Mouse (Mus musculus): ENCODE results near the gene S100a7a. TPM values are rescaled to one million over a fixed set of nuclear protein-coding genes. Genes with fewer than 3 reads are reported as not detected.

Gene S100a7a
- polyA plus RNA-seq, 1 experiment from 2014 or later: not detected

GRCm38 (mm10) chr3:90614611-90615251, 39.1 kb upstream of the S100a7a start:
- Histone ChIP-seq H3K4me2 (no peak overlapping the region), H3K9ac (no peak overlapping the region), H3K36me3 (replicated peaks) (no peaks in the 10 kb centered on the region), H3K4me1 (peaks cover 7% of the 10 kb centered on the region), H3K27ac (no peak overlapping the region), H3K27me3 (replicated peaks) (peaks cover 4% of the 10 kb centered on the region), H3K9me3 (no peaks in the 10 kb centered on the region), H3K4me3 (no peak overlapping the region)
- 83% methylated on average over 11 of the region's 11 CpGs for WGBS
- no peak; the same call in 1 of the 2 replicates for ATAC-seq (replicated peaks)

- H3K27me3 ChIP-seq (replicated peaks): peaks cover 4% of the 10 kb centered on the region
- 10% methylated on average over 7 of the region's 7 CpGs for WGBS
- H3K9me3 ChIP-seq: no peaks in the 10 kb centered on the region
- peak; percentile 53; the same call in 1 of the 2 replicates for ATAC-seq (replicated peaks)
- H3K4me3 ChIP-seq: no peak overlapping the region
- no peak overlapping the region for H3K9ac ChIP-seq
- H3K4me2 ChIP-seq: no peak overlapping the region
- no peak overlapping the region for H3K27ac ChIP-seq
- H3K36me3 ChIP-seq (replicated peaks): no peaks in the 10 kb centered on the region
- peaks cover 7% of the 10 kb centered on the region for H3K4me1 ChIP-seq
Measured at GRCm38 (mm10) chr3:90615415-90615814, 38.4 kb upstream of the S100a7a start.

GRCm38 (mm10) chr3:90615911-90616310, 37.9 kb upstream of the S100a7a start:
- Histone ChIP-seq H3K4me3 (no peak overlapping the region), H3K9ac (no peak overlapping the region), H3K27ac (no peak overlapping the region), H3K36me3 (replicated peaks) (no peaks in the 10 kb centered on the region), H3K4me2 (no peak overlapping the region), H3K27me3 (replicated peaks) (peaks cover 4% of the 10 kb centered on the region), H3K9me3 (no peaks in the 10 kb centered on the region), H3K4me1 (peaks cover 7% of the 10 kb centered on the region)
- 70% methylated on average over 1 of the region's 1 CpGs for WGBS
- no peak for ATAC-seq (replicated peaks)

- Histone ChIP-seq H3K27ac (no peak overlapping the region), H3K9me3 (no peaks in the 10 kb centered on the region), H3K27me3 (replicated peaks) (peaks cover 4% of the 10 kb centered on the region), H3K4me2 (no peak overlapping the region), H3K4me1 (peaks cover 6% of the 10 kb centered on the region), H3K36me3 (replicated peaks) (no peaks in the 10 kb centered on the region), H3K4me3 (no peak overlapping the region), H3K9ac (no peak overlapping the region)
- ATAC-seq (replicated peaks): no peak
- WGBS: 20% methylated on average over 1 of the region's 1 CpGs
Measured at GRCm38 (mm10) chr3:90617586-90617985, 36.2 kb upstream of the S100a7a start.

- no peak overlapping the region for H3K4me2 ChIP-seq
- WGBS: 67% methylated on average over 7 of the region's 7 CpGs
Measured at GRCm38 (mm10) chr3:90621552-90621951, 32.3 kb upstream of the S100a7a start.

GRCm38 (mm10) chr3:90623435-90624071, 30.3 kb upstream of the S100a7a start:
- Histone ChIP-seq H3K36me3 (replicated peaks) (no peaks in the 10 kb centered on the region), H3K9me3 (no peaks in the 10 kb centered on the region), H3K4me2 (no peak overlapping the region), H3K4me1 (peaks cover 15% of the 10 kb centered on the region), H3K4me3 (no peak overlapping the region), H3K27ac (peak overlapping the region; percentile 60), H3K9ac (no peak overlapping the region), H3K27me3 (replicated peaks) (no peaks in the 10 kb centered on the region)
- peak; percentile 76 for ATAC-seq (replicated peaks)
- WGBS: 8% methylated on average over 2 of the region's 2 CpGs

More at GRCm38 (mm10) chr3:90621552-90621951, 32.3 kb upstream of the S100a7a start:
- Histone ChIP-seq H3K9ac (no peak overlapping the region), H3K27ac (no peak overlapping the region), H3K4me3 (no peak overlapping the region), H3K4me1 (peaks cover 15% of the 10 kb centered on the region), H3K36me3 (replicated peaks) (no peaks in the 10 kb centered on the region), H3K27me3 (replicated peaks) (no peaks in the 10 kb centered on the region), H3K9me3 (no peaks in the 10 kb centered on the region)
- no peak for ATAC-seq (replicated peaks)

- Histone ChIP-seq H3K4me2 (no peak overlapping the region), H3K4me1 (peaks cover 15% of the 10 kb centered on the region), H3K4me3 (no peak overlapping the region), H3K27ac (no peak overlapping the region), H3K27me3 (replicated peaks) (no peaks in the 10 kb centered on the region), H3K9ac (no peak overlapping the region), H3K9me3 (no peaks in the 10 kb centered on the region), H3K36me3 (replicated peaks) (no peaks in the 10 kb centered on the region)
- WGBS: 75% methylated on average over 5 of the region's 5 CpGs
- no peak for ATAC-seq (replicated peaks)
Measured at GRCm38 (mm10) chr3:90625496-90625895, 28.3 kb upstream of the S100a7a start.

GRCm38 (mm10) chr3:90626266-90627021, 27.4 kb upstream of the S100a7a start:
- peaks cover 15% of the 10 kb centered on the region for H3K4me1 ChIP-seq
- no peaks in the 10 kb centered on the region for H3K27me3 ChIP-seq (replicated peaks)
- H3K9me3 ChIP-seq: no peaks in the 10 kb centered on the region
- ATAC-seq (replicated peaks): no peak
- no peak overlapping the region for H3K4me2 ChIP-seq
- H3K27ac ChIP-seq: no peak overlapping the region
- no peak overlapping the region for H3K9ac ChIP-seq
- no peaks in the 10 kb centered on the region for H3K36me3 ChIP-seq (replicated peaks)
- no peak overlapping the region for H3K4me3 ChIP-seq
- 81% methylated on average over 9 of the region's 9 CpGs for WGBS

GRCm38 (mm10) chr3:90627366-90627765, 26.5 kb upstream of the S100a7a start:
- Histone ChIP-seq H3K4me2 (no peak overlapping the region), H3K27me3 (replicated peaks) (no peaks in the 10 kb centered on the region), H3K36me3 (replicated peaks) (no peaks in the 10 kb centered on the region), H3K9ac (no peak overlapping the region), H3K9me3 (no peaks in the 10 kb centered on the region), H3K4me1 (peaks cover 15% of the 10 kb centered on the region), H3K27ac (no peak overlapping the region), H3K4me3 (no peak overlapping the region)
- WGBS: 94% methylated on average over 5 of the region's 5 CpGs
- no peak for ATAC-seq (replicated peaks)

GRCm38 (mm10) chr3:90627807-90628206, 26.0 kb upstream of the S100a7a start:
- Histone ChIP-seq H3K9ac (no peak overlapping the region), H3K27ac (no peak overlapping the region), H3K36me3 (replicated peaks) (no peaks in the 10 kb centered on the region), H3K4me3 (no peak overlapping the region), H3K27me3 (replicated peaks) (no peaks in the 10 kb centered on the region), H3K9me3 (no peaks in the 10 kb centered on the region), H3K4me2 (no peak overlapping the region), H3K4me1 (peaks cover 15% of the 10 kb centered on the region)
- 68% methylated on average over 4 of the region's 4 CpGs for WGBS
- 0 out of 2 replicates have a peak, but pooled peaks have one; percentile 57 for ATAC-seq (replicated peaks)

- H3K27me3 ChIP-seq (replicated peaks): no peaks in the 10 kb centered on the region
- no peaks in the 10 kb centered on the region for H3K36me3 ChIP-seq (replicated peaks)
- H3K4me1 ChIP-seq: no peaks in the 10 kb centered on the region
- ATAC-seq (replicated peaks): no peak
- no peak overlapping the region for H3K27ac ChIP-seq
- 86% methylated on average over 2 of the region's 2 CpGs for WGBS
- no peak overlapping the region for H3K4me2 ChIP-seq
- no peaks in the 10 kb centered on the region for H3K9me3 ChIP-seq
- no peak overlapping the region for H3K9ac ChIP-seq
- H3K4me3 ChIP-seq: no peak overlapping the region
Measured at GRCm38 (mm10) chr3:90629298-90629697, 24.5 kb upstream of the S100a7a start.

- Histone ChIP-seq H3K27me3 (replicated peaks) (no peaks in the 10 kb centered on the region), H3K4me2 (no peak overlapping the region), H3K4me3 (no peak overlapping the region), H3K36me3 (replicated peaks) (no peaks in the 10 kb centered on the region), H3K9me3 (no peaks in the 10 kb centered on the region), H3K27ac (no peak overlapping the region), H3K4me1 (no peaks in the 10 kb centered on the region), H3K9ac (no peak overlapping the region)
- WGBS: 80% methylated on average over 2 of the region's 2 CpGs
- no peak for ATAC-seq (replicated peaks)
Measured at GRCm38 (mm10) chr3:90631984-90632383, 21.8 kb upstream of the S100a7a start.
